Mouse (Mus musculus) bone marrow macrophage, adult 2 months (primary cell): ENCODE measurements around the gene Kmt2d.

Source experiments
- CTCF ChIP-seq: IDR thresholded peaks from 2 replicates; pipeline ENCODE4 v1.5.1; 2012; ENCODE audit warnings: low read depth, mild to moderate bottlenecking, low read length, moderate library complexity
- POLR2A ChIP-seq: IDR thresholded peaks from 2 replicates; pipeline ENCODE4 v1.6.1; 2012; ENCODE audit warnings: mild to moderate bottlenecking, low read depth, low read length, borderline replicate concordance

GRCm38 (mm10) chr15:98791771-98792170 lies 79.2 kb downstream of the Kmt2d start:
- no peak for TF ChIP-seq POLR2A
- no peak for TF ChIP-seq CTCF
